Mouse (Mus musculus): ENCODE data around the gene Atg14. TPM values are rescaled to one million over a fixed set of nuclear protein-coding genes. Genes with fewer than 3 reads are reported as not detected.

Gene Atg14
- polyA plus RNA-seq, 1 experiment from 2014 or later: 13.9 TPM

DNA sequence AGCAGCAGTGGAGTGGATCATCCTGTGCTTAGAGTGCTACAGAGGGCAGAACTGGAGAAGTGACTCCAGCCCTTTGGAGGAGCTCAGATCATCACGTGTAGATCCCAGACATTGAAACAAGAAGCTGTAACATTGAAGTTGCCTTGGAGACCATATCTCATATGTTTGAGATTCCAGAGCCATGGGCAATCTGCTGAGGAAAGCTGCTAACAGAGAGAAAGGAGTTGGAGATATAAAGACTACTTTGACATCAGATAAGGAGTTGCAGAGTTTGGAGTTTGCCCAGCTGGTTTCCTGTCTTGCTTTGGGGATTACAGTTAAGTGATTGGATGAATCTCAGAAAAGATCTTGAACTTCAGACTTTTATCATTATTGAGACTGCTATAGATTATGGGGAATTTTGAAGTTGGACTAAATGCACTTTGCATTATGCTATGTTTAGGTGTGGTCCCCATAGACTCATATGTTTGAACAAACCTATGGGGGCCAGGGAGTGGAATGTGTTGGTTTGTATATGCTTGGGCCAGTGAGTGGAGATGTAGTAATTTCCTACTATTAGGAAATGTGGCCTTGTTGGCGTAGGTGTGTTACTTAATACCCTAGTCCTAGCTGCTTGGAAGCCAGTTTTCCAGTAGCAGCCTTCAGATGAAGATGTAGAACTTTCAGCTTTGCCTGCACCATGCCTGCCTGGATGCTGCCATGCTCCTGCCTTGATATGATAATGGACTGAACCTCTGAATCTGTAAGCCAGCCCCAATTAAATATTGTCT lies 76.7 kb downstream of the Atg14 start:
- no peak for ATAC-seq (replicated peaks; ENCODE audit: low FRiP score, low read depth)

More for the DNA sequence above, 76.7 kb downstream of the Atg14 start:
- Histone ChIP-seq H3K27me3 (ENCODE audit: insufficient read depth, low read length) (no peaks in the 10 kb centered on the region), H3K4me1 (replicated peaks; ENCODE audit: insufficient read depth, low read length) (no peaks in the 10 kb centered on the region), H3K27ac (no peak overlapping the region), H3K36me3 (ENCODE audit: insufficient read depth, low read length) (no peaks in the 10 kb centered on the region), H3K9me3 (replicated peaks; ENCODE audit: low read length) (no peaks in the 10 kb centered on the region), H3K9ac (ENCODE audit: low read depth, low read length) (no peak overlapping the region), H3K4me2 (ENCODE audit: low read length) (no peak overlapping the region), H3K4me3 (replicated peaks; ENCODE audit: low read depth, low read length) (no peak overlapping the region)
- WGBS: 94% methylated on average over 2 of the region's 2 CpGs
- no peak for TF ChIP-seq CTCF (IDR thresholded peaks at IDR 0.05; ENCODE audit: low read depth)
- DNase-seq (ENCODE audit: low spot score): no peak

Other genes starting within 250 kb of the Atg14 start
- 107 and 117 TPM in 2 replicates for gene Lgals3, start 202.9 kb downstream of the Atg14 start, polyA plus RNA-seq (2015; fragmentation: Nextera tagmentation; extraction: Ambion mirVana)
- 12.1 and 16.8 TPM in 2 replicates for gene Dlgap5, start 152.2 kb downstream of the Atg14 start, polyA plus RNA-seq (2015; fragmentation: Nextera tagmentation; extraction: Ambion mirVana)
- 18.9 and 21.1 TPM in 2 replicates for gene Fbxo34, start 120.2 kb downstream of the Atg14 start, polyA plus RNA-seq (2015; fragmentation: Nextera tagmentation; extraction: Ambion mirVana)
- gene Ktn1, start 77.8 kb upstream of the Atg14 start, polyA plus RNA-seq (2015; fragmentation: Nextera tagmentation; extraction: Ambion mirVana): 68.3 and 69.0 TPM in 2 replicates

Data from kidney, postnatal 0 days (tissue).